Mouse (Mus musculus): ENCODE results near the gene Rbl2. TPM values are rescaled to one million over a fixed set of nuclear protein-coding genes. Genes with fewer than 3 reads are reported as not detected.
A peak's percentile ranks its signal among the peaks of the same experiment; 100 is the strongest.

Gene Rbl2
- polyA plus RNA-seq, 1 experiment from 2014 or later: 14.8 TPM

DNA sequence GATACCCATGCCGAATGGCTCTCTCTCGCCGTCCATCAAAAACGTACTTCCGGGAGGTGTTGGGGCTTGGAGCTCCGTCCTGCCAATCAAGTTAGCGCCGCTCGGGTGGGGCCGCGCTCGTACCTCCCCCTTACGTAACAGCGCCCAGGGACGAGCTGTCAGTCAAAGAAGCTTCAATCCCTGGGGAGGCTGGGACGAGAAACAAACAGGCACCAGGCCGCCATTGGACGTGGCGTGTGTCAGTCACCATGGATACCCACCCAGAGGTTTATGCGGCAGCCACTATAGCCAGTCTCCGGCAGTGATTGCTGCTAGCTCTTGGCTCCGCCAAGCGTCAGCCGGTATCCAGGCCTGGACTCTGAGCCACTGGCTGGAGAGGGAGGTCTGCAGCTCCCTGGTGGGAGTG, 64.2 kb downstream of the Rbl2 start:
- Histone ChIP-seq H3K36me3 (ENCODE audit: insufficient read depth, low read length) (peaks cover 8% of the 10 kb centered on the region; the same call in 1 of the 2 replicates), H3K9ac (ENCODE audit: low read depth, low read length) (no peak overlapping the region; the same call in 1 of the 2 replicates)
- under 1% methylated on average over 24 of the region's 24 CpGs for WGBS

DNA sequence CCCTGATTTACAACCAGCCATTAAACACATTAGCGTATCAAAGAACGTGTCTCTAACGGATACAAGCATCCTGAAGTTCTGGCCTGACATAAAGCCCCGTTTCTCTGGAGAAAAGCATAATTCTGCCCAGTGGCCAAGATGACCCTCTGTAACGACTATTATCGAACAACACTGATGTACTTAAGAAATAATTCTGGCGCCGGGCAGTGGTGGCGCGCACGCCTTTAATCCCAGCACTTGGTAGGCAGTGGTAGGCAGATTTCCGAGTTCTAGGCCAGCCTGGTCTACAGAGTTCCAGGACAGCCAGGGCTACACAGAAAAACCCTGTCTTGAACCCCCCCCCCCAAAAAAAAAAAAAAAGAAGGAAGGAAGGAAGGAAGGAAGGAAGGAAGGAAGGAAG, 64.8 kb downstream of the Rbl2 start:
- Histone ChIP-seq H3K4me3 (replicated peaks; ENCODE audit: low read depth, low read length) (peak overlapping the region; percentile 90), H3K36me3 (ENCODE audit: insufficient read depth, low read length) (0 out of 2 replicates have a peak, but pooled peaks cover 2% of the 10 kb centered on the region), H3K4me2 (ENCODE audit: low read length) (peak overlapping the region; percentile 46), H3K9ac (ENCODE audit: low read depth, low read length) (no peak overlapping the region), H3K27me3 (ENCODE audit: insufficient read depth, low read length) (no peaks in the 10 kb centered on the region), H3K9me3 (replicated peaks; ENCODE audit: low read length) (no peaks in the 10 kb centered on the region), H3K27ac (peak overlapping the region; percentile 85), H3K4me1 (replicated peaks; ENCODE audit: insufficient read depth, low read length) (peaks cover 18% of the 10 kb centered on the region)
- WGBS: 35% methylated on average over 12 of the region's 12 CpGs
- TF ChIP-seq CTCF (IDR thresholded peaks at IDR 0.05; ENCODE audit: low read depth): no peak
- no peak for ATAC-seq (replicated peaks; ENCODE audit: low FRiP score, low read depth)
- no peak for DNase-seq (ENCODE audit: low spot score)

More for the DNA sequence above, 64.2 kb downstream of the Rbl2 start:
- Histone ChIP-seq H3K27me3 (ENCODE audit: insufficient read depth, low read length) (no peaks in the 10 kb centered on the region), H3K27ac (peak overlapping the region; percentile 85), H3K4me1 (replicated peaks; ENCODE audit: insufficient read depth, low read length) (peaks cover 18% of the 10 kb centered on the region), H3K4me3 (replicated peaks; ENCODE audit: low read depth, low read length) (peak overlapping the region; percentile 90), H3K9me3 (replicated peaks; ENCODE audit: low read length) (no peaks in the 10 kb centered on the region), H3K4me2 (ENCODE audit: low read length) (peak overlapping the region; percentile 46)
- ATAC-seq (replicated peaks; ENCODE audit: low FRiP score, low read depth): peak; percentile 99
- peak; percentile 46; the same call in 1 of the 2 replicates for TF ChIP-seq CTCF (IDR thresholded peaks at IDR 0.05; ENCODE audit: low read depth)
- peak; percentile 99 for DNase-seq (ENCODE audit: low spot score)

DNA sequence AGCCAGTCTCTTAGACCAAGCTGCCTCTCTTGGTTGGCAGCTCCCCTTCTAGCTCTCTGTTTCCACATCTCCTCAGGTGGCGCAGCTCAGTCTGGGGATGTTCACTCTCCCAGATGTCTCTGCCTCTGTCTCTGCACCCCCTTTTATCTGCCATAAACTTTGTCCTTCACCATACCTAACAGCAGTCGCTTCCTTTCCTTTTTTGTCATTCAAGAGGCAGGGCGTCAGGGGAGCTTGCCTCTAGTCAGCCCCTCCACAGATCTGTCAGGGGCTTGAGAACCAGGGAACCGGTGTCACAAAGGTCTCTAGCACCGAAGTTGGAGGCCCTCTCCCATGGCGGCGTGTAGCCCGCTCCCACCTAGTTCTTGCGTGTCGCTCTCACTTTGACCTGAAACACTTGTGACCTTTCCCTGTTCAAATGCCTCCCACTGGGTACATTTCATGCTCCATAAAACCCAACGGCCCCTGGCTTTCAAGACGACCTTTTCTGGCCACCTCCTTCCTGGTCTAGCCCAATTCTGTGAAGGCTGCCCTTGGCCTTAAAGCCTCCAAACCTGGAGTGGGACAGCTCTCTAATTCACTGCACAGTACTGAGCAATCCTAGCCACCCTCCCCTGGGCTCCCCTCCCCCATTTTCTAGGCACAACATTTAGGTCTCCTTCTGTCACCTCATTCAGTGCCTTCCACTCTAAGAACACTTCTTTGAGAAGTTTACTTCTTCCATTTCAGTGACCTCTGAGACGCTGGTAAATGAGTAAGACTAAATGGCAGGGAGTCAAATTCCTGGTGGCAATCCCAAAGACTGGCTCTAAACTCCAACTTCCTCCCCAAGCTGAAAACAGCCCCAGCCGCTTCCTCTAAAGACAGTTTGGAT, 65.7 kb downstream of the Rbl2 start:
- peak; percentile 57 for DNase-seq (ENCODE audit: low spot score)
- peak overlapping the region; percentile 85 for H3K27ac ChIP-seq
- no peak overlapping the region for H3K9ac ChIP-seq (ENCODE audit: low read depth, low read length)
- 30% methylated on average over 14 of the region's 14 CpGs for whole genome bisulfite sequencing
- H3K4me2 ChIP-seq (ENCODE audit: low read length): peak overlapping the region; percentile 2; the same call in 1 of the 2 replicates
- H3K4me1 ChIP-seq (replicated peaks; ENCODE audit: insufficient read depth, low read length): peaks cover 18% of the 10 kb centered on the region
- no peaks in the 10 kb centered on the region for H3K9me3 ChIP-seq (replicated peaks; ENCODE audit: low read length)
- ATAC-seq (replicated peaks; ENCODE audit: low FRiP score, low read depth): no peak
- H3K27me3 ChIP-seq (ENCODE audit: insufficient read depth, low read length): no peaks in the 10 kb centered on the region
- no peaks in the 10 kb centered on the region for H3K36me3 ChIP-seq (ENCODE audit: insufficient read depth, low read length)
- no peak for TF ChIP-seq CTCF (IDR thresholded peaks at IDR 0.05; ENCODE audit: low read depth)
- H3K4me3 ChIP-seq (replicated peaks; ENCODE audit: low read depth, low read length): no peak overlapping the region

DNA sequence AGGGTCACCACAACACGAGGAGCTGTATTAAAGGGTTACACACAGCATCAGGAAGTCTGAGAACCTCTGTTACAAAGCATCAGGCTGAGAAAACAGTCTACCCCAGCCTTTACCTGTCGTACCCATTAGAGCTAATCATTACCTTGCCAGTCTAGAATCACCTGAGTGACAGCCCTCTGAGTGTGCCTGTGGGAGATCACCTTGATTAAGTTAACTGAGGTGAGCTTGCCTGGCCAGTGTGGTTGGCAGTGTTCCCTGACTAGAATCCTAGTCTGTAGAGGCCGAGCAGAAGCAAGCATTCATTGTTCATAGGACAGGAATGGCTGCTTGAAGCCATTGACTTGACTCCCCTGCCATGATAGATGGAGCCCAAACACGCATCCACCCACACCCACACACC, 71.0 kb downstream of the Rbl2 start:
- no peaks in the 10 kb centered on the region for H3K36me3 ChIP-seq (ENCODE audit: insufficient read depth, low read length)
- no peak overlapping the region for H3K4me2 ChIP-seq (ENCODE audit: low read length)
- H3K9me3 ChIP-seq (replicated peaks; ENCODE audit: low read length): no peaks in the 10 kb centered on the region
- H3K4me3 ChIP-seq (replicated peaks; ENCODE audit: low read depth, low read length): no peak overlapping the region
- H3K27ac ChIP-seq: peak overlapping the region; percentile 31; the same call in 1 of the 2 replicates
- peaks cover 10% of the 10 kb centered on the region; the same call in 1 of the 2 replicates for H3K4me1 ChIP-seq (replicated peaks; ENCODE audit: insufficient read depth, low read length)
- WGBS: 65% methylated on average over 4 of the region's 4 CpGs
- H3K9ac ChIP-seq (ENCODE audit: low read depth, low read length): no peak overlapping the region
- no peak for ATAC-seq (replicated peaks; ENCODE audit: low FRiP score, low read depth)
- DNase-seq (ENCODE audit: low spot score): no peak
- H3K27me3 ChIP-seq (ENCODE audit: insufficient read depth, low read length): no peaks in the 10 kb centered on the region
- no peak for TF ChIP-seq CTCF (IDR thresholded peaks at IDR 0.05; ENCODE audit: low read depth)

DNA sequence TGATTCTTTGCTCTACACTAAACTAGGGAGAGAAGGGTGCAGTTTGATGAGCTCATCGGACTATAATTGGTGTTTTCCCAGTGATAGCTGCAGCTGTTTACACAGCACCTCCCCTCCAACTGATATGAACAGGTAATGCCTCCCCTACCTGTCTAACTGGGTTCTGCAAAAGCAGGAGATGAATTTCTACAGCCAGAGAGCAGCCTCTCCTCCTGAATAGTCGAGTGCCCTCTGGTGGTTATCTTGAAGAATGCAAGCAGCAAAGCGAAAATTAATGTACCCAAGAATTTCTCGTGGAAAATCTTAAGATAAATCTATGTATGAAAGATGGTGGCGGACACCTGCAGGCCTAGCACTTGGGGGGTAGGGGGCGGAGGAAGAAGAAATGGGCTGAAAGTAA, 77.9 kb downstream of the Rbl2 start:
- ATAC-seq (replicated peaks; ENCODE audit: low FRiP score, low read depth): no peak
- Histone ChIP-seq H3K4me1 (replicated peaks; ENCODE audit: insufficient read depth, low read length) (peaks cover 9% of the 10 kb centered on the region; the same call in 1 of the 2 replicates), H3K4me3 (replicated peaks; ENCODE audit: low read depth, low read length) (peak overlapping the region; percentile 23; the same call in 1 of the 2 replicates), H3K27ac (no peak overlapping the region), H3K27me3 (ENCODE audit: insufficient read depth, low read length) (no peaks in the 10 kb centered on the region), H3K4me2 (ENCODE audit: low read length) (peak overlapping the region; percentile 54), H3K9me3 (replicated peaks; ENCODE audit: low read length) (no peaks in the 10 kb centered on the region), H3K36me3 (ENCODE audit: insufficient read depth, low read length) (no peaks in the 10 kb centered on the region), H3K9ac (ENCODE audit: low read depth, low read length) (no peak overlapping the region)
- 3% methylated on average over 6 of the region's 6 CpGs for WGBS
- DNase-seq (ENCODE audit: low spot score): peak; percentile 84
- peak; percentile 97 for TF ChIP-seq CTCF (IDR thresholded peaks at IDR 0.05; ENCODE audit: low read depth)

DNA sequence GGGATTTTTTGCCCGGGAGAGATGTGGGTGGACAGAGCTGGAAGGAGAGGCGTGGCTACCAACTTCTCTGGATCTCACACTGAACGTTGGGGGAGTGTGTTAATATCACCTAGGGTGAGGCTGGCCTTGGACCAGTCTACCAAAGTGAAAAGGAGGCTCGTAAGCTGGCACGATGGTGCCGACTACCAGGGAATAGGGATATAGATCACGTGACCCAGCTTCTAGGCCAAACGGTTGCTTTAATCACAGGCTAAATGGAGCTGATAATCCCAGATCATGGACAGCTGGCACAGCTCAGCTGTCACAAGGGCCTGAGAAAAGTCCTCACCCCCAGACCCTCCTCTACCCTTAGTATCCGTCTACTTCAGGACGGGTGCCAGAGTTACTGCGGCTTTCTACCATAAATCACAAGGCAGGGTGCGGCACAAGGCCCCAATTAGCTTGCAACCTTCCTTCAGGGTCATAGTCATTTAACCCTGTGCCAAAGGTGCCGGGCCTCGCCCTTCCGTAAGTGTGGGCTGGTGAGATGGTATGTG, 78.9 kb downstream of the Rbl2 start:
- peak overlapping the region; percentile 19 for H3K9ac ChIP-seq (ENCODE audit: low read depth, low read length)
- DNase-seq (ENCODE audit: low spot score): peak; percentile 60
- H3K4me2 ChIP-seq (ENCODE audit: low read length): peak overlapping the region; percentile 54
- peak overlapping the region; percentile 25; the same call in 1 of the 2 replicates for H3K27ac ChIP-seq
- no peaks in the 10 kb centered on the region for H3K36me3 ChIP-seq (ENCODE audit: insufficient read depth, low read length)
- H3K9me3 ChIP-seq (replicated peaks; ENCODE audit: low read length): no peaks in the 10 kb centered on the region
- peaks cover 9% of the 10 kb centered on the region; the same call in 1 of the 2 replicates for H3K4me1 ChIP-seq (replicated peaks; ENCODE audit: insufficient read depth, low read length)
- peak; percentile 57 for ATAC-seq (replicated peaks; ENCODE audit: low FRiP score, low read depth)
- H3K4me3 ChIP-seq (replicated peaks; ENCODE audit: low read depth, low read length): no peak overlapping the region
- no peak for TF ChIP-seq CTCF (IDR thresholded peaks at IDR 0.05; ENCODE audit: low read depth)
- no peaks in the 10 kb centered on the region for H3K27me3 ChIP-seq (ENCODE audit: insufficient read depth, low read length)
- 18% methylated on average over 15 of the region's 15 CpGs for WGBS

Measured in kidney, postnatal 0 days (tissue).